Mouse (Mus musculus): ENCODE measurements around the gene Pik3cb.

DNA sequence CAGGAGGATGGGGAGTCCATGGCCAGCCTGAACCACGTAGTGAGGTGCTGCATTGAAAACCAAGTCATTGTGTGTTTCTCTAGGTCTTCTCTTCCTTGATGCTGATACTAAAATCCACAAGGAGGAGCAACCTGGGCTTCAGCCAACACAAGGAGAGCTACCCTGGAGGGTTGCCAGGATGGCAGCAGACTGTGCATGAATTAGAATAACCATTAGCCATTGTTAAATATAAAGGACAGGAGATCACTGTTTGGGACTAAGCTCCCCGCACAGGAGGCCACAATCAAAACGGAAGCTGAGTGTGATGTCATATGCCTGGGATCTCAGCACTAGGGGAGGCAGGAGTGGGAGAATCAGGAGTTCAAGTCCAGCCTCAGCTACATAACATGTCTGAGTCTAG, 13.2 kb upstream of the Pik3cb start:
- TF ChIP-seq POLR2A (IDR thresholded peaks at IDR 0.05; ENCODE audit: low read depth, low read length) (no peak), CTCF (conservative IDR thresholded peaks at IDR 0.05; ENCODE audit: insufficient read depth, insufficient read length, low read depth, low read length) (no peak)

Data from kidney, adult 2 months (tissue).